In genomic region chr14:120212626-120213025, GRCm38 (mm10) we compare ENCODE assay signal across 19 mouse cellular contexts.
DNase-seq lines count a peak whose midpoint lies in the region; TF ChIP-seq lines count a peak whose summit lies in the region.
"Had no signal": no experiment of that assay in that cellular context is flagged by ENCODE, and none has a peak within 500 bp of the region (broad histone marks: within the 10 kb centered on the region; RNA-seq: fewer than 3 reads in every experiment).

No protein-coding gene starts in this region.

- TF ChIP-seq CTCF in brain, embryonic 14.5 days (IDR thresholded peaks at IDR 0.05; ENCODE audit: borderline replicate concordance, extremely low read depth, insufficient read depth, insufficient read length): no peak

- no peak for TF ChIP-seq POLR2A in brain, embryonic 14.5 days (IDR thresholded peaks at IDR 0.05; ENCODE audit: borderline replicate concordance, extremely low read depth, insufficient read depth, insufficient read length, poor library complexity, severe bottlenecking)

- peak; percentile 34 to 69 for DNase-seq in cerebellum, postnatal 14 days
- no peak for DNase-seq in cerebellum, adult 11-12 months
- peak; percentile 19 for DNase-seq in Muller cell, postnatal 12 days (ENCODE audit: inconsistent ontology term)
- peak; percentile 17 for DNase-seq in brain, embryonic 14.5 days (ENCODE audit: low read depth)
- no peak for DNase-seq in liver
- DNase-seq in urinary bladder, postnatal 4 days (ENCODE audit: low spot score in 2 of 2): no peak
- DNase-seq: adrenal gland, postnatal 10 days; adrenal gland, postnatal 36 days; B cell, adult 2 months; cerebellum, adult 11 months; cerebellum, adult 8-10 months; cerebellum, postnatal 36 days; embryo, embryonic 11 days; gastrocnemius, adult 2 months; gastrocnemius, postnatal 25 days; heart, adult 18-20 months; heart, postnatal 10 days; heart, postnatal 36 days; kidney, adult 11 months had no signal

Comparison
In these comparisons a context has a peak if more than half of its experiments do, and no peak if none do; other contexts are left out.
1. DNase-seq: peak in cerebellum, postnatal 14 days (2 of 2), Muller cell, postnatal 12 days (single experiment) and brain, embryonic 14.5 days (single experiment); none in cerebellum, adult 11-12 months (single experiment), liver (single experiment) and urinary bladder, postnatal 4 days (0 of 2).